Mouse (Mus musculus) urinary bladder, postnatal 25 days (tissue): ENCODE data around the gene C130050O18Rik.
"Not testable (repeated sequence)": the region's sequence is repeated elsewhere in the genome, so short reads cannot be mapped to it uniquely, and the experiment has no call there.

Source experiments
- DNase-seq: peaks from one replicate; pipeline ENCODE4 v3.0.0; 2022; ENCODE audit warnings: low spot score

Gene C130050O18Rik

DNA sequence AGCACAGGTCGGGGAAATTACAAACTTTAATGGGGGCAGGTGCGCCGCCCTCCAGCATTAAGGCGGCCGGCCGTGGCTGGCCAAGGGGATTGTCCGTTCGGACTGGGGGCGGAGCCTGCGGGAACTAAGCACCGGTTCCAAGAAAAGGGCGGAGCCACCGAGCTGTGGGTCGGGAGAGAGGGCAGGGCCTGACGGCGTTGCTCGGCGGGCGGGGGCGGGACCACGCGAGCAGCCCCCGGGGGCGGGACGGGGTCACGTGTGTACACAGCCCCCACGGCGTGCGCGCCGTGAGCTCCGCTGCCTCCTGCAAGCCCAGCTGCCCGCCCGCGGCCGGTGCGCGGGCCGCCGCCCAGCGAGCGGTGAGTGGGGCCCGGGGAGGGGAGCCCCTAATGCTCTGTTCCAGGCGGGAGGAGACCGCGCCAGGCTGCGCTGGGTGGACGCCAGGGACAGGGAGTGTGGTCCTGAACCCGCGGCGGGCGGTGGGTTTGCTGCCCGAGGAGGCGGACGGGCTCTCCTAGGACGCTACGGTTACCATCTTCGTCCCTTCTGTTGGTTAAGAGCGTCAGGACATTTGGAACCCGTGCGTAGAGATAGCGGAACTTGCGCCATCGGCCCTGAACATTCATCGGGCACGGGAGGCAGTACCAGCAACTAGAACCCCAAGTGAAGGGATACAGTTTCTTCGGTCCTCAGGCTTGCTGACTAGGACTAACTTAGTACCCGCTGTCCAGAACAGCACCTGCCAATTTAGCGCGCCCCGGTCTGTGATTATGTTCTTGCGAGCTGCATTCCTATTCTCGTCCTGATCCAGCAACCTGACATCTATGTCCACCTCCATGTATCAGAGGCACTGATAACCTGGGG is 24.5 kb upstream of the C130050O18Rik start:
- peak; percentile 89 for DNase-seq

DNA sequence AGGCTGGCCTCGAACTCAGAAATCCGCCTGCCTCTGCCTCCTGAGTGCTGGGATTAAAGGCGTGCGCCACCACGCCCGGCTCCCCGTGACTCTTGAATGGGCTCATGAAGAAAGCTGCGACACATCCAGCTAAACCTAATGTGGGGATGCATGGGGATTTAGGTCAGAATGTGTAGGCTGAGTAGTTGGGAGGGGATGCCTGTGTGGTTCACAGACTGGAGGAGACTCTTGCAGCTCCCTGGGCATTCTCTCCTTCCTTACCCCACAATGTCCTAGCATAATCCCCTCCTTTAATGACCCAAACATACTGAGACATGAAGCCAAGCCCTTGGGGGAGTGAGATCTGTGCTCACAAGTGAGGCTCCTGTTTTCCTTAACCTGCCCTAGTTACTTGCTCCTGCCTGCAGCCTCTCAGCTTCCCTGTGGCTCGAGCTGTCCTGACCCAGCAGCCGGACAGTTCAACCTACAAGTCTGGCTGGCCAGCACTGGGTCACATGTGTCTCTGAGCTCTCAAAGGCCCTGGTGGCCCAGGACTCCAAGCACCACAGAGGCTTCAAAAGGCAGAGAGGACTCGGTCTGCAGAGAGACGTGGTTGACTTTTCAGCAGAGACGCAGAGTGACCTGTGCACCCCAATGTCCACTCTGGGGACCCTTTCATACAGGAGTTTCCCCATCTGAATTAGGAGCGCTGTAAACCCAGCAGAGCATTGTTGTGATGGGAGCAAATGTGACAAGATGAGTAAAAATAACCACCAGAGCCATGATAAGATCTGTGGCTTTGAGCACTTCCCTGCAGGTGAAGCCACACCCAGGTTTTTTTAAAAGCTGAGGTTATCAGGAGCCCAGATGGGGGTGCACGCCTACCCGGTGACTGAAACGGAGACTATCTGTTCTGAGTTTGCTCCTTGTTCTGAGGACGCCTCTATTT is 23.2 kb upstream of the C130050O18Rik start:
- DNase-seq, result no peak

DNA sequence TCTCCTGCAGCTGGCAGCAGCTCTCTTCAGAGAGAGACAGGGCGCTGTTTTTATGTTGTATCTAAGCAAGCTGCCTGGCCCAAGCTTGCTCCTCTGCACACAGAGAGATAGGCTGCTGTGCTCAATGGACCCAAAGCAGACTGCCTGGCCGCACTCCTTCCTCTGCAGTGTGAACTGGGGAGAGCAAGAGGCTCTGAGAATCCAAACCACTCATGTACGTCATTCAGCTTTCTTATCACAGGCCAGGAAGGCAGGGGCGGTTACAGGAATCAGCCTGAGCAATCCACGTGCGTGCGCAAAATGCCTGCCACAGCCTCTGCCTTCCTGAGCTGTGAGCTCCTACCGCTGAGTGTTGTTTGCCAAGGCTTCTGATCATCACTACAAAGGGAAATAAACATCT is 22.3 kb upstream of the C130050O18Rik start:
- no peak for DNase-seq

DNA sequence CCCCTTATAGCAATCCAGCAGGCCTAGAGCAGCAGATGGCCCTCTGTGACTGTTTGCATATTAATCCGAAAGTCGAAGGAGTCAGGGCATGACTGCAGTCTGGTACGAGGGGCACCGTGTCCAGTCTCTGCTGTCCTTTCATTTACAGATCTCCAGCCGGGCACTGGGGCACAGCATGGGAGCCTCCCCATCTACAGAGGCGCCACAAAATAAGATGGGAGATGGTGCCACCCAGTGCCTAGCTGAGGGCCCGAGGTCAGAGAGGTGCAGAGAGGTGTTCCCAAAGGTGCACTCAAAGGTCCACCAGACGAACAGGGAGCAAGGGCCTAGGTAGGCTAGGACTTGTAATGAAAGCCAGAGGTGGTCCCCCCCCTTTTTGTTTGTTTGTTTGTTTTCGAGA is 21.8 kb upstream of the C130050O18Rik start:
- DNase-seq, result no peak

DNA sequence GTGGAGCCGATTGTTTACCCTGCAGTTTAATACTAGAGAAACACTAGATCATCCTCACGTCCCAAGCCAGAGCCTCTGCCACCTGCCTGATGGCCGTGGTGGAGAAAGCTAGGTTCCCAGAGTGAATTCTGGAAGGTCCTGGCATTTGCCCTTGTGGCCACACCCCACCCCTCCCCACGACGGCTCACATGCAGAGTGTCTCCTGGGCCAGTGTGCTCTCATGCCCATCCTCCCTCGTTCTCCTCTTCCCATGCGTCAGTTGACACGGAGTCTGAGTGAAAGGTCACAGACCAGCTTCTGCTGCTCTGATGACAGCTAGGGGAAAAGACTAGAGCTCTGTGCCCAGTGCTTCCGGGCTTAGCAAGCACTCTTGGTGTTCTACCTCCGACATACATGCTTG is 20.5 kb upstream of the C130050O18Rik start:
- no peak for DNase-seq

DNA sequence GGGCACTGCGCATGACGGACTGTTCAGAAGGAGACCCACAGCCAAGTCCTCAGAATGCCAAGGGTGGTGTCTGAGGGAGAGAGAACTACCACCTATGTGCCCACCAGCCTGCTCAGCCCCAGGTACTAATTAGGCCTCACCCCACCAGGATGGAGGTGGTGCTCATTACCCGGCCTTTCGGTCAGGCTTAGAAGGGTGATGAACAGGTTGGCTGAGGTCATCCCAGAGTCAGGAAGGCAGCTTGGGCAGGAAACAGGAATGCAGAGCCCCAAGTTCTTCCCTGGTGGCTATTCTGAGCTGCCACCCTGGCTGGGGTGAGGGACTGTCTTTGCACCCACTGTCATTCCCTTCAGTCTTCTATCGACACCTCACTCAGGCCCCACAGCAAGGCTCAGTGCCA is 19.0 kb upstream of the C130050O18Rik start:
- no peak for DNase-seq

DNA sequence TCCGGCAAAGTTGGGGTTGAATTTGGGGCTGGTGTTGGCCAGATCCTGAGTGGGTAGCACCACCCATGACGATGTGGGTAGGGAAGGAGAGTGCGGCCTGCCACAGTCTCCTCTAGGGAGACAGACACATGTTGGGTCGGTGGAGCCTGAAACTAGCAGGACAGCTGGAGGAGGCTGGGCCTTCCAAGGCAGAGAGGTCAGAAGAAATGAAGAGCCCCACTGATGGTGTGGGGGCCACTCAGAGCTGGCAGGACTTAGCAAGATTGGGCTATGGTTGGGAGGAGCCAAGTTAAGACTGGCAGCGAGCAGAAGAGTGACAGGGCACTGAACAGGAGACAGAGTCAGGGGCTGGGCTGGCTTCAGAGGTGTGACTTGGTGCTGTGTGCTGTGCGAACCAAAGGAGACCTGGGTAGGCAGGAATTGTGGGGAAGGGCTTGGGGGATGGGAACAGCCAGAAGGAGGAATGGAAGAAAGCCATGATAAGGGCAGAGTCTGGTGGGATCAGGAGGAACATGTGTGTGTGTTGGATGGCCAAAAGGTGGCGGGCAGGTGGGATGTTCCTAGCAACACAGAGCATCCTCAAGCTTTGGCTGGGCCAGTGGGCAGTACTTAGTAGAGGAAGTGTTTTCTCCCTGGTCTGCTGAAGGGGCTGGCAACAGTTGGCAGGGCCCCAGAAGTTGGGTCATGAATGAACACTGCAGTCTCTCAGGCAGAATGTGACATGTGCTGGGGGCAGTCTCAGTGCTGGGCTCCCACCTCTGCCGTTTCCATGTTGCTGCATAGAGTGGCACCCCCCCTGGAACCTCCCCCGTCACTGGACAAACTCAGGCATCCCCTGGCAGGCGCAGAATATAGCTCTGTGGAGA is 17.5 kb upstream of the C130050O18Rik start:
- DNase-seq, result no peak

DNA sequence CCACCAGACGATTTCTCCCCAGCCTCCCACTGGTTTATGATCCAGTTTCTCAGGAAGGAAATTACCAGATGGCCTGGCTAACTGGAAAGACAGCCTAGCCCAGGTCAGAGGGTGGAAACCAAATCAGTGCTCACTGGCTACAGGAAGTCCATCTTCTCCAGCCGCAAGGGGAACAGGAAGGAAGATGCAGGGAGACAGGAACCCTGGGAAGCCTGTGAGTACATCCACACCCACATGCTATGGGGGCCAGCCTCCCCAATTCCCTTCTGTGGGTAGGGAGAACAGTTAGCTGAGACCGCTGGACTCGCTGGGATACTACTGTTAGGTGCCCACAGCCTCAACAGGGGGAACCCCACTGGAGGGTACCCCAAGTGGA is 16.9 kb upstream of the C130050O18Rik start:
- no peak for DNase-seq

DNA sequence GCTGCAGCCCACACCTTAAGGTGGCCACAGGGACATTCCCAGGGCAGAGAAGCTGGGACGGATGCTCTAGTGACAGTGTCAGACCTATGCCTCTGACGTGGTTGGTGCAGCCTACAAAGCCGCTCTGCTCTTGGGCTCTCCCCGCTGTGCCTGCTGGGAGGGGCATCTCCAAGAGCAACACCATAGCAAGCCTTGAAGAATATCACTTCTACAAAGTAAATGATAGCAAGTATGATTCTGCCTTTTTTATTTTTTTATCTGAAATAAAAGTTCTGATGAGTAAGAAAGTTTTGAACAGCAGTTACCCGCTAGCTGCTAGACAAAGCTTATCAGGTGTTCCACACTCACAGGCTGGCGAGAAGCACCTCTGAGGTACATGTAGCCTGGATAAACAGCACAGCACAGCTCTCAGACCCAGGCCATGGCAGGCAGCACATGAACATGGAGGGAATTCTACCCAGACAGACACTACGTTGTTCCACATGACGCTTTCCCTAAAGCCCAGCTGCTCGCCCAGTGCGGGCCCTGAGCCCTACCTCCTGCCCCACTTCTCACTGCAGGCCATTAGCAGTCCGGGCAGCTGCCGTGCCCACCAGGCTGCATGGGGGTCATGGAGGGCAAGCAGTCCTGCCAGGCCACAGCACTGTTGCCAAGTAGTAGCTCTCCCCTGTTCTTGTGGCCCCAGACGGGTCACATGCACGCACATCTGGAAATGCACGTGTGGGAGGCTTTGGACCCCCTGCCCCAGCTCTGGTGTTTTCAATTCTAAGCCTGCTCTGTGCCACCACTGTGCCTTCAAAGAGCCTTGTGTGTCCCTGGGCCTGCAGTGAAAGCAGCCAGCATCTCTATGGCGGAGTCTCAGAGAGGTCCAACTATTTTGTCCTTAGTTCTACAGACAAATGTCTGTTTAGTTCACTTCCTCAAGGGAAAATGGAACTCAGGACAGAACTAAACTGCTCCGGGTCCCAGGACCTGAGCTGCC is 16.1 kb upstream of the C130050O18Rik start:
- no peak for DNase-seq

DNA sequence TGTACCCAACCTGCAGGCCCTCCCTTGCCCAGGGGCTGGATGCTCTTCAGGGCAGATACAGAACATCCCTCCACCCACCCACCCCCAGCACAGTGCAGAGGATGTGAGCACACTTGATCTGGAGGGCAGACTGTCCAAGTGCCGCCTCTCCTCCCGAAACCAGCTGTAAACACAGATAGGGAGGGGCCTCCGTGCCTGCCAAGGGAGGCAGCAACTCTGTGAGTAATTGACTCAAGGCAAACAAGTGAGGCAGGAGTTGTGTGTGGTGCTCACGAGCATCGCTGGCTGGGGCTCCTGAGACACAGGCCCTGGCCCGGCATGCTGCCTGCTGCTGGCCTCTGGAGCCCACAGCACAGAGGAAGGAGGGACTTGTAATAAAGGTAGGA is 15.4 kb upstream of the C130050O18Rik start:
- peak; percentile 50 for DNase-seq

DNA sequence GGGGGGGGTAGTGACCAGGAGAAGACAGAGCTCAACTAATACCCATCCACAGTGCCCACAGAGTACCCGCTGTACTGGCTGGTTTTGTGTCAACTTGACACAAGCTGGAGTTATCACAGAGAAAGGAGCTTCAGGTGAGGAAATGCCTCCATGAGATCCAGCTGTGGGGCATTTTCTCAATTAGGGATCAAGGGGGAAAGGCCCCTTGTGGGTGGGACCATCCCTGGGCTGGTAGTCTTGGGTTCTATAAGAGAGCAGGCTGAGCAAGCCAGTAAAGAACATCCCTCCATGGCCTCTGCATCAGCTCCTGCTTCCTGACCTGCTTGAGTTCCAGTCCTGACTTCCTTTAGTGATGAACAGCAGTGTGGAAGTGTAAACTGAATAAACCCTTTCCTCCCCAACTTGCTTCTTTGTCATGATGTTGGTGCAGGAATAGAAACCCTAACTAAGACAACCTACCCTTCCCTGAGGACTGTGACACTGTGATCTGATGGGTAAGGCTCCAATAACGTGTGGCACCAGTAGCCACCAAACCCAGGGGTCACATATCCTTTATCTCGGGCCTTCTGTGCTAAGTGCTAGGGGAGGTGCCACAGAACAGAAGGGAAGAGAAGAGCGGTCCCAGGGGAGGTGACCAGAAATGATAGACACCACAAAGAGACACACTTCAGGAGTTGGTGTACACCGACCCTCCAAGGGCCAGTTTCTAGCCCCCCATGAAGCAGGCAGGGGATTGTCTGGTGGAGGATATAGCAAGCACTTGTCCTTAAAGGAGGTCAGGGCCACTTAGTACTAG is 14.6 kb upstream of the C130050O18Rik start:
- DNase-seq, result not testable (repeated sequence)

DNA sequence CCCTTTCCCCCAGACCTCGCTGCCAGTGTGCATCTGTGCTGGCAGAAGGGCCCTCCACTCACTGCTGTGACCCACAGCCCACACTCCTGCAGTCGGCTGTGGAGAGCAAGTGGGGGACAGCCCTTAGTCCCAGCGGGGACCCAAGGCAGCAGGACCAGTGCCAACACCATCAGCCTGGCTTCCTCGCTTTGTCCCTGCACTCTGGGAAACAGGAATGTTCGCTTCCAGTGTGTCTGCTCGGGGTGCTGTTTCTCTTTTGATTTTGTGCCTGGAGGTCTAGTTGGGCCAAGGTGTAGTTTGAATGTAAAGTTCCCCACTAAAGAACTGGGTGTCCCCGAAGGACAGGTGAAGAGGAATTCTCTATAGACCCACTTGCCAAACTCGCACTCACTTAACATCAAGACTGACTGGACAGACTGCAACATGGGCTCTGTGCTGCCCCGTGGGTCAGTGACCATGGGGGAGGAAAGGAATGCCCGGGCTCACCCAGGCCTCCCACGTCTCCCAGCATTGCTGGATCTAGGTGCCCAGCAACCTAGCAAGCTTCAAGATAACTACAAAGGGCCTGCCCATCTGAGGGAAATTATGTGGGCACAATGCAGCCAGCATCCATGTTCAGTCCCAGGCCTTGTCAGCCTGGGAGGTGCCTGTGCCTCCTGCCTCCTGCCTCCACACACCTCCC is 13.6 kb upstream of the C130050O18Rik start:
- no peak for DNase-seq

DNA sequence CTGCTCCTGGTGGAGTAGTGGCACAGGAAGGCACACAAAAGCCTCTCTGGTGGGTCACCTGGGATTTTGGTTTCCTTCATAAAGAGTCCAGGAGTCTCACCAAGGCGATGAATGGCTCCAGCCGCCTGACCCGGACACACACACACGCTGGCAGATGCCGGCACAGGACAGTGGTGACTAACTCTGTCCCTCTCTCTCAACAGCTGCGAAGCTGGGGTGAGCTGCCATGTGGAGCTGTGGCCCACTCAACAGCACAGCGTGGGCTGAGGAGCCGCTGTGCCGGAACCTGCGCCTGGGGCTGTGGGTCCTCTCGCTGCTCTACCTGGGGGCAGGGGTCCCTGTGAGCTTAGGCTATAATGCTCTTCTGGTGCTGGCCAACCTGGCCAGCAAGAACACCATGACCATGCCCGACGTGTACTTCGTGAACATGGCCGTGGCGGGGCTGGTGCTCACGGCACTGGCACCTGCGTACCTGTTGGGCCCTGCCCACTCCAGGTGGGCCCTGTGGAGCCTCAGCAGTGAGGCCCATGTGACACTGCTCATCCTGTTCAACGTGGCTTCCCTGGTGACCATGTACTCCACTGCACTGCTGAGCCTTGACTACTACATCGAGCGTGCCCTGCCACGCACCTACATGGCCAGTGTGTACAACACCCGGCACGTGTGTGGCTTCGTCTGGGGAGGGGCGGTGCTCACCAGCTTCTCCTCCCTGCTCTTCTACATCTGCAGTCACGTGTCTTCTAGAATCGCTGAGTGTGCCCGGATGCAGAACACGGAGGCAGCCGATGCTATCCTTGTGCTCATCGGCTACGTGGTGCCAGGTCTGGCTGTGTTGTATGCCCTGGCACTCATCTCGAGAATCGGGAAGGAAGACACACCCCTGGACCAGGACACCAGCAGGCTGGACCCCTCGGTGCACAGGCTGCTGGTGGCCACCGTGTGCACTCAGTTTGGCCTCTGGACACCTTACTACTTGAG is 12.6 kb upstream of the C130050O18Rik start:
- DNase-seq, result no peak

DNA sequence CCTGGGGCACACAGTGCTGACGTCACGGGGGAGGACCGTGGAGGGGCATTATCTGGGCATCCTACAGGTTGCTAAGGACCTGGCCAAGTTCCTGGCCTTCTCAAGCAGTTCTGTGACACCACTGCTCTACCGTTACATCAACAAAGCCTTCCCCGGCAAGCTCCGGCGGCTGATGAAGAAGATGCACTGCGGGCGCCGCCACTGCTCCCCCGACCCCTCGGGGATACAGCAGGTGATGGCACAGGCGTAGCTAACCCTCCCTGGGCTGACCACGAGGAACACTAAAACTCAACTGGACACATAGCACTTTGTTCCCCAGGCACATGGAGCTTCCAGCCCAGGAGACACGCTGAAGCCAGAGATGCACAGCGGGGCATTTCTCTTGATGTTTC is 11.9 kb upstream of the C130050O18Rik start:
- no peak for DNase-seq

DNA sequence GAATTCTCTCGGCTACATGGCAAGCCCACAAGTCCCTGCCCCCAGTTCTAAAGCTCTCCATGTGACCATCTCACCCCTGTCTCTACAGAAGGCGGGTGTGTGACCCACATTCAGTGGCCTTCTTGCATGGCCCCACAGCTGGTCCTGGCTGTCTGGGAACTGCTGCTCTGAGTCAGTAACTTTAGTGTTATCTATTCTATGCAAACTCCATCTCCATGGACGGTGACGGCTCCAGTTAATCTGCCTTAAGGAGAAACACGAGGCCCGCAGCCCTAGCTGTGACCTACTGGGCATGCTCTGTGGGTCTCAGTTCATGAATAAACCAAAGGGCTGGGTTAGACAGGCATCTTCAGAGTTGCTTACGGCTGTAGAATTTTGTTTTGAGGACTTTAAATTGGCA is 10.7 kb upstream of the C130050O18Rik start:
- DNase-seq, result no peak

DNA sequence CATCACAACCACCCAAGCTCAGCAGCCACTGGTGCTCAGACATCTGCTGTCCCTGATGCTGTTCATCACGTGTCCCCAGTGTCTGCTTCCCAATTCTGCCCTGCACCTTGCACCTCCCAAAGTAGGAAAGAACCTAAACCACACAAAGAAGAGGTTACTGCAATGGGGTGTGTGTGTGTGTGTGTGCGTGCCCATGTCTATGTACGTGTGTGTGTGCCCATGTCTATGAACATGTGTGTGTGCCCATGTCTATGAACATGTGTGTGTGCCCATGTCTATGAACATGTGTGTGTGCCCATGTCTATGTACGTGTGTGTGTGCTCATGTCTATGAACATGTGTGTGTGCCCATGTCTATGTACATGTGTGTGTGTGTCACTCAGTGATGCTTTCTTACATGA is 9.6 kb upstream of the C130050O18Rik start:
- DNase-seq, result no peak

DNA sequence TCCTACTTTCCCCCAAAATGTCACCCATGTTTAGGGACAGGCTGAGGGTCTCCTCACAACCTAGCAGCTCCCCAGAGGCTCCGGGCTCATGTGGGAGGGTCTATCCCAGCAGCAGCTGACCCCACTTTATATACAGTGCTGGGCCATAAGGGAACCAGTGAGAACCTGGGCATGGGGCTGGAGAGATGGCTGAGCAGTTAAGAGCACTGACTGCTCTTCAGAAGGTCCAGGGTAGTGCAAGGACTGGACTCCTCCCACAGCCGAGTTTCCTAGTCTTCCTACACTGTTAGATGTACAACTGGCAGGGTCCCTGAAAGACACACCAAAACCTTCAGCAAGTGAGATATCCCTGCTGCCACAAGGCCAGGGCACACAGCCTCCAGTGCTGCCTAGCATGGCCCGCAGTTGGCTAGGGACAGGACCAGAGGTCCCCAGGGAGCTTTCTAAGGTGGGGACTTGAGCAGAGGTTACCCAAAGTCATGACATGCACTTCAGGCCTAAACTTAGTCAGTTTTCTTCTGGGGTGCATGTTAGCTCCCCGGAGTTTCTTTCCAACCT is 7.6 kb upstream of the C130050O18Rik start:
- no peak for DNase-seq
